Mouse (Mus musculus) yolk sac, embryonic 10.5 days (tissue): Measurements from ENCODE around the gene Nthl1.

Source experiments
- DNase-seq: peaks from one replicate; pipeline ENCODE4 v3.0.0-alpha.2; 2017; ENCODE audit warnings: low spot score

Nthl1 gene

DNA sequence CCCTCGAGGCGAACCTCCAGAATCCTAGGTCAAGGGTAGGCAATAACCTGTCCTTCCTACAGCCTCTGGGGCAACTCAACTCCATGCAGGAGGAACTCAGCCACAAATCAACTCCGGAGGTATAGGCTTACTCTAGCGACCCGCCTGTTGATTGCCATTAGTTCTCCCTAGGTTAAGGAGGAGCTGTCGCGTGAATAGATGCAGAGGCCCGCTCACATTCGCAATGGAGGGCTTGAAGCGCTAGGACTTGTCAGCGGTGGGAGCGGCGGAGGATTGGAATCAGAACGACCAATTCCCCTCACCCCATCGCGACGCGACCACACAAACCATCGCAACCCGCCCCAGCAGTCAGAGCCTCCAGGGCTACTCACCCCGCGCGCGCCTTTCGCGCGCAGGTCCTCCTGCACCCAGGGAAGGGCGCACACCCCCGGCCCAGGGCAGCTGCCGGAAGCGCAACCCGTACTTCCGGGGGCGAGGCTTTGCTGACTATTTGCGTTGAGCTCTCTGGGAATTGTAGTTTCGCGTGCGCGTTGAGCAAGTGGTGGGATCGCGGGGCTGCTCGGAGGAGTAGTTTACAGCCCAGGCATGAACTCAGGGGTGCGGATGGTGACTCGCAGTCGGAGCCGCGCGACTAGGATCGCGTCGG lies at the start of gene Nthl1, which contains the start of gene Tsc2:
TSS of gene Nthl1 (plus strand) at position 514 of the 646 bp plus-strand sequence.
TSS of gene Tsc2 (minus strand) at position 464 of the 646 bp plus-strand sequence.
- DNase-seq, result peak; percentile 88

DNA sequence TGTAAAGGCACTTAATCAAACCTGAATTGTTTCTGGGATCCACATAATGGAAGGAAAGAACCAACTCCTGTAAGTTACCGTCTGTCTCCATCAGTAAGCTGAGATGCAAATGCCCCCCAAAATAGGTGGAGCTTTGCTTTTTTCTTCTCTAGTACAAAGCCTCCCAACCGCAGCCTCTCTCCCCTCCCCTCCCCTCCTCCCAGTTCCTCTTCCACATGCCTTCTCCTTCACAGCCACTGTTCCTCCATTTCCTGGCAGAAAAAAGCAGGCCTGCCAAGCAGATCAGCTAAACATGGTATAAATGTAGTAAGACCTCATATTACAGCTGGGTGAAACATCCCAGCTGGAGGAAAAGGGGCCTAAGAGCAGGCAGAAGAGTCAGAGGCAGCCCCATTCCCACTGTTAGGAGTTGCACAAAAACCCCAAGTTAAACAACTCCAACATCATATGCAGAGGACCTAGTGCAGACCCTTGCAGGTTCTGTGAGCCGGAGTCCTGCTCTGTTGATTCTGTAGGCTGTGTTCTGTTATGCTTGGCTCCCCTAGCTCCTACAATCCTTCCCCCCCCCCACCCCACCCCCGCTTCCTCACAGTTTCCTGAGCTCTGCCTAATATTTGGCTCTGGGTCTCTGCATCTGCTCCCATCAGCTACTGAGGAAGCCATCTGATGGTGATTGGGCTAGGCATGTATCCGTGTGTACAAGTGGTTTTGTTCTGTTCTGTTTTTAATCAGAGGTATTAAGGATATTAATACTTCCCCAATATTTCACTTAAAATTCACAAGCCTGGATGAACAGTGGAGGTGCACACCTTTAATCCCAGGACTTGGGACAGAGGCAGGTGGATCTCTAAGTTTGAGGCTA lies 48.6 kb upstream of the Nthl1 start:
- no peak for DNase-seq

DNA sequence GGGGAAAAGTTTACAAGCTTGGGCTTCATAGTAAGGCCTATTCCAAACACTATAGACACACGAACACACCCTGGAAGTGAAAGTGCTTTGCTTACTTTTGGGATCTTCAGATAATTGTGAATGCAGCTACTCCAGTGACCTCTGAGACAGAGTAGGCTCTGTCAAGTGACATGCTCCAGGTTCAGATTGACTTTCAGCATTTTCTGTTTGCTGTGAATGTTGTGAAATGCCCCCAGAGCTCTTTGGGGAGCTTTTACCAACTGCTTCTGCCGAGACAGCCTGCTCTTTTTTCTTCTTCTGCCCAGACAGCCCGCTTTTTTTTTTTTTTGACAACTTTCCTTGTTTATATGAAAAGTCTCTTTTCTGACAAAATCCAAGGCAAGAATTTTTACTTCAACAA lies 48.0 kb upstream of the Nthl1 start:
- no peak for DNase-seq

DNA sequence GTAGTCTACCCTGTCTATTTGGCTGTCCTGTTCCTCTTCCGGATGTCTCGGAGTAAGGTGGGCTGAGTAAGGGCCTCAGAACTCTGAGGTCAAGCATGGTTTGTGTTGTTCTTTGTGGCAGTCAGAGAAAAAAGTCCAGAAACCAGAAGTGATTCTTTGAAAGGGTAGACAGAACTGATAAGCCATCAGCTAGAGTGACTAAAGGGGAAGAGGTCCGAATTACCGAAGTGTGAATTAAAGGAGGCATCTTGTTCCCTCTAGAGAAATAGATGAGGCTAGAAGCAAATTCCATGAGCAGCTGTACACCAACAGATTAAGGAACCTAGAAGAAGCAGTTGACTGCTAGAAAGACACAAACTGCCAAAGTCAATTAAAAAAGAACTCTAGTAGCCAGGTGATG lies 45.9 kb upstream of the Nthl1 start:
- no peak for DNase-seq

DNA sequence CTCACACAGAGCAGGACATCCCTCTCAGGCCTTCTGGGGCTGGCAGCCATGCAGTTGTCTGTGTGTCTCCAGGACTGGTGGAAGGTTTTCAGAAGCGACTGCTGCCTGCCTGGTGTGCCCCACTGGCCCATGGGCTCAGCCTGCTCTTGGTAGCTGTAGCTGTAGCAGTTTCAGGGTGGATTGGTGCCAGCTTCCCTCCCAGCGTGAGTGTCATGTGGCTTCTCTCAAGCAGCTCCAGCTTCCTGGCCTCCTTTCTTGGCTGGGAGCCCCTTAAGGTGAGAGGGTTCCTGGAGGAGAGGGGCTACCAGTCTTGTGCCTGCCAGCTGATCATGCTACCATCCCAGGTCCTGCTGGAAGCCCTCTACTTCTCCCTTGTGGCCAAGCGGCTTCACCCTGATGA lies 41.5 kb upstream of the Nthl1 start:
- no peak for DNase-seq

DNA sequence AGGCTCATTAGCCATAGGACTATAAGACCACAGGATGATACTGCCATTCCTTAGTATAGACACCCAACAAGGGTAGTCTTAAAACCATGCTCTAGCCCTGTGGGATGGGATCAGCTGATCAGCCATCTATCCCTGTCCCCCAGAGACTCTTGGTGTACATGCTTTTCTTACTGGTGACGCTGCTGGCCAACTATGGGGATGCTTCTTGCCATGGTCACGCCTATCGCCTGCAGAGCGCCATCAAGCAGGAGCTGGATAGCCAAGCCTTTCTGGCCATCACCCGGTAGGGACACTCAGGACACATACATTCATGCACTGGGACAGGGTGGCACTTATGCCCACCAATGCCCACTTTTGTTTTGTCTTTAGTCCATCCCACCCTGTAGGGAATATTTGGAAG lies 40.8 kb upstream of the Nthl1 start:
- DNase-seq, result no peak

DNA sequence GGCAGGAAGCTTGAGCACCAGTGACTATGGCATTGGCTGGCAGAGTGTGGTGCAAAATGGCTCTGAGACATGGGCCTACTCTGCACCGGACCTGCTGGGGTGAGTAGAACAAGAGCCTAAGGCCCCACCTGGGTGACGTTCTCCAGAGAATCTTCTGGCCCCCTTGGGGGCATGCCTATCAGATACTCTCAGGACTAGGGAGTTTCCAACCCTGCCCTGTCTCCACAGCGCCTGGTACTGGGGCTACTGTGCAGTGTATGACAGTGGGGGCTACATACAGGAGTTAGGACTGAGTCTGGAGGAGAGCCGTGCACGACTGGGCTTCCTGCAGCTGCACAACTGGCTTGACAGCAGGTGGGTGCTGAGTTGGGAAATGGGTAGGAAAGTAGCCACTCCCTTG lies 39.2 kb upstream of the Nthl1 start:
- DNase-seq, result no peak

DNA sequence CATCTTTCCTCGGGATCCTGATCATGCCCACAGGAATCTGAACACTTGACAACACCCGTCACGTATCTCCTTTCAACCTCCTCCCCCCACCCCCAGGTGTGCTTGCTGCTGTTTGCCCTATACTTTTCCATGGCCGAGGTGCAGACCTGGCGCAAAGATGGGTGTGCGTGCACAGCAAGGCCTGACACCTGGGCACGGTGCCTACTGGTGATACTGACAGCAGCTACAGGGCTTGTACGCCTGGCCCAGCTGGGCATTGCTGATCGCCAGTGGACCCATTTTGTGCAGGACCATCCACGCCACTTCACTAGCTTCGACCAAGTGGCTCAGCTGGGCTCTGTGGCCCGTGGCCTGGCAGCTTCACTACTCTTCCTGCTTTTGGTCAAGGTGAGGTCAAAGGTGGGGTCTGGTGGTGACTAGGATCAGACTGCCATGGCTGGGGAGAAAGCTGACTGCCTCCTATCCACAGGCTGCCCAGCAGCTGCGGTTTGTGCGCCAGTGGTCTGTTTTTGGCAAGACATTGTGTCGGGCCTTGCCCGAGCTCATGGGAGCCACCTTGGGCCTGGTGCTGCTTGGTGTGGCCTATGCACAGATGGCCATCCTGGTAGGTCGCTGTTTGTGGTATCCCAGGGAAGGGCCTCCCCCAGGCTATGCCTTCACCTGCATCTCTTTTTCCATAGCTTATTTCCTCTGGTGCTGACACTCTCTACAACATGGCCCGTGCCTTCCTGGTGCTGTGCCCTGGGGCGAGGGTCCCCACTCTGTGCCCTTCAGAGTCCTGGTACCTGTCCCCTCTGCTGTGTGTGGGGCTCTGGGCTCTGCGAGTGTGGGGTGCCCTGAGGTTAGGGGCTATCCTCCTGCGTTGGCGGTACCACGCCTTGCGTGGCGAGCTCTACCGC lies 38.2 kb upstream of the Nthl1 start:
- no peak for DNase-seq

DNA sequence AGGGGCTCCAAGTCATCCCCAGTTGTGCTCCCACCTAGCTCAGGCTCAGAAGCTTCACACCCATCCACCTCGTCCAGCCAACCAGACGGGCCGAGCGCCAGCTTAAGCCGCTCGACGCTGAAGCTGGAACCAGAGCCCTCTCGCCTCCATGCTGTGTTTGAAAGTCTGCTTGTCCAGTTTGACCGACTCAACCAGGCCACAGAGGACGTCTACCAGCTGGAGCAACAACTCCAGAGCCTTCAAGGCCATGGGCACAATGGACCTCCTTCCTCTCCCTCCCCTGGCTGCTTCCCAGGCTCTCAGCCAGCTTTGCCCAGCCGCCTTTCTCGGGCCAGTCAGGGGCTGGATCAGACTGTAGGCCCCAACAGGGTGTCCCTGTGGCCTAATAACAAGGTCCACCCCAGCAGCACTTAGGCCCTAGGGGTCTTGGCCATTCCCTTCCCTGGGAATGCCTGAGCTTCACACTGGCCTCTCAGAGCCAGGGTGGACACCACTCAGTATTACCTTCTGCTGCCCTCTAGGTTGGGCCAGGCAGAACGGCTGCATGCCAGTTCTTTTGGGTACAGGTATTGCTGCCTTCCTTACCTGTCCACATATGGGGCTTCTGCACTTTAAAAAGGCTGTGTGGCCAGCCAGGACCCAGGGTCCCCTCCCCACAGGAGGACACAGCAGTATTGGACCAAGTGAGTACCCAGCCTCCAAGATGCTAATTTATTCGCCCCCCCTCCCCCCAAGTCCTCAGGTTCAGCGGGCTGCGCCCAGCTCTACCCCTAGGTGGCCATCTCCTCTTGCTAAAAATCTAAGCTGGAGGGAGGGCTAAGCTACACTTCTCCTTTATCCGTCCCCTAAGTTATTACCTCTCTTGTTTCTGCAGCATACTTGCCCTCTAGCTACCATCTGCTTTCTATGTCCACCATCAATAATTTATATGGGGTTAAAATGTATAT lies 37.1 kb upstream of the Nthl1 start:
- DNase-seq, result no peak

DNA sequence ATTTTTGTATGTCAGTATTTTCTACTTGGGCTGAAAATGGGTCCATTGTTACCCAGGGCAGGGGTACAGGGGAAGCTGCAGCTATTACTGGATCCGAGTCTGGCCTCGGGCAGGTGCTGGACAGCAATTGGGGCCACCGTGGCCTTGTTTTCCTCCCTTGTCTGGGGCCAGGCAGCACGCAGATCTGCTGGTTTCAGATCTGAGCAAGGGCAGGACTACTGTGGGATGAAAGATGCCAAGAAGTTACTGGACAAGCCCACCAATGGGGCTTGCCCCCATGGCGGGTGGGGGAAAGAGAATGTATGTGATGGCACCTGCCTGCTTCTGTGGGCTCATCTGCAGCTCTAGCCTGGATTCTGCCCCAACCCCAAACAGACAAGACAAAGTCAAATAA lies 36.4 kb upstream of the Nthl1 start:
- DNase-seq, result no peak

DNA sequence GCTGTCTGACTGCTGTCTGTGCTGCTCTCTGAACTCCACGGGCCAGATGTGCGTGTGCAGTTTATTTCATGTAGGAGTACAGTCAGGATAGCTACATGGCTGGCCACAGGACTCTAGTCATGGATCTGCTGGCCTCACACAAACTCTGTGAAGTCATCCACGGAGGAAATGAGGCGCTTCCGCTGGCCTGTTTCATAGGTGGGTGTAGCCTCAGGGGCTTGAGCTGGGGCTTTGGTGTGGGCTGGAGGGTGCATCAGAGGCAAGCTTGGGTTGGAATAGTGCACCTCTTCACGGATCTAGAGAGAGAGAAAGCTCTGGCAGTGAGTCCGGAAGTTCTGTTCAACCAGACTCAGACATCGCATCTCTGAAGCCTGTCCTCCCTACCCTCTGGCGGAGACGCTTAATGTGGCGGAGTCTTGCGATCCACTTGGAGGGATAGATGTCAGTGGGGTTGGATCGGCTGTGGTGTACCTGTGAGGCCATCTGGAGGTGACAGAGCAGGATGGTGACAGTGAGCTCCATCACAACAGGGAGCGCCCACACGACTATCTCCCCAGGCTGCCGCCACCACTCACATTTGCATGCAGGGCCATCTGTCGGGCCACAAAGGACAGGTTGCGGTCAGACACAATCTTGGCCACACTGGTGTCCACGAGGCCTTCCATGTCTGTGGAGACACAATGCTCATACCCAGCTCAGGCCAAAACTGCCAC lies 35.9 kb upstream of the Nthl1 start:
- DNase-seq, result no peak

DNA sequence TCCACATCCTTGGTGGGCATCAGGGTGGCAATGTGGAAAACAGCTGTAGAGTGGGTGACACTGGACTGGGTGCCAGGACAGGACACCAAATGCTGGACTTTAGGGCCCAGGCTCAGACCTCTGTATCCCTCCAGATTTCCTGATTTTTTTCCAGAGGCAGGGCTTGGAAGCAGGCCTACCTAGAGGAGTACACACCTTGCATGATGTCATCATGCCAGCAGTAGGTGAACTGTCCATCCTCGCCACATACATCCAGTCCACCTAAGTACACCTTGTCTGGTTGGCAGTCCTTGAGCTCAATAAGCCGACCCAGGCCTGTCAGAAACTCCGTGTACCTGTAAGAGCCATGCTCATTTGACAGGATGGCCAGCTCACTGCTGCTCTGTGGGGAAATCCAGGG lies 34.5 kb upstream of the Nthl1 start:
- DNase-seq, result no peak

DNA sequence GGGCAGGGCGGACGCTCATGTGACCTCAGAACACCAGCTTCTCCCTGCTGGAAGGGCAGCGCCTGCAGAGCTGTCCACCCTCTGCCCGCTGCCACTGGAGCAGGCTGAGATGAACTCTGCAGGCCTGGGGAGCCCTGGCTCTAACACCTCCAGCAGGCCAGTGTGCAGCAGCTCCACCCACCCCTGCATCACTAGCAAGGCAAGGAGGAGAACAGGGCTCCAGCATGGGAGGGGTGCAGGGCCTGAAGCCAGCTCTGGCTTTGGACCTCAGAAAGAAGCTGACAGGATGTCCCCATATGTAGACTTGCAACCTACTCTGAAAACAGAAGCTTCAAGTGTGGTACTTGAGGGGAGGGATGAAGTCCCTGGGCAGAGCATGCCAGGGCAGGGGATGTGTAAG lies 32.0 kb upstream of the Nthl1 start:
- DNase-seq, result no peak

DNA sequence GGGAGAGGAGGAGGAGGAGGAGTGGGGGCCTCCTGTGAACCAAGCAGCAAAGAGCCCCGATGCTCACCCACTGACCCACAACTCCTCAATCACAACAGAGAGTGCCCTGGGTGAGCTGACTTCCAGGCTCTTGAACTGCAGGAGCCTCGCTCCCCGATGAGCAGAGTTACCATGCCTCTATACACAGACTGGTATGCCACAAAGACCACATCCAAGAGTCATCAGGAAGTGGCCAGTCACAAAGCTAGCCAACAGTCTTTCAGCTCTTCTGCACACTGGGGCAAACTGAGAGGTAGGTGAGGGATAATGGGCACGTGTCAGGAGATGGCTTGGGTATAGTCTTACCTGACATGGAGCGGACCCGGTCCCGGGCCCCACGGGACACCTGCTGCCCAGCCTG lies 28.5 kb upstream of the Nthl1 start:
- no peak for DNase-seq

DNA sequence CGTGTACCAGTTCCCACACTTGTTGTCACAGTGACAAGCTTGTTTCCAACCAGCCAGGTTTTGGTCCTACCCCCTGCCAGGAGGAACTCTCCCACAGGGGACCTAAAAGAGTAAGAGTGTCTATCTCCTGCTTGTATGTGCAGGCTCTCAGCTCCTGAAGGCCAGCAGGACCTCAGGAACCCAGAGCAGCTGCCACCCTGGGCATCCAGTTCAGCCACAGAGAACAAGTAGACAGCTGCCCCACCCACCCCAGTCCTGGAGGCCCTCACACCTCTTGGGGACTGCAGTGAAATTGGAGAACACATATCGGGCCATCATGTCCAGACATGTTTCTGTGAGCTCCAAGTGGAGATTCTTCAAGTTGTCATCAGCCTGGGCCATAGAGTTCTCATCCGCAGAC lies 27.9 kb upstream of the Nthl1 start:
- DNase-seq, result no peak

DNA sequence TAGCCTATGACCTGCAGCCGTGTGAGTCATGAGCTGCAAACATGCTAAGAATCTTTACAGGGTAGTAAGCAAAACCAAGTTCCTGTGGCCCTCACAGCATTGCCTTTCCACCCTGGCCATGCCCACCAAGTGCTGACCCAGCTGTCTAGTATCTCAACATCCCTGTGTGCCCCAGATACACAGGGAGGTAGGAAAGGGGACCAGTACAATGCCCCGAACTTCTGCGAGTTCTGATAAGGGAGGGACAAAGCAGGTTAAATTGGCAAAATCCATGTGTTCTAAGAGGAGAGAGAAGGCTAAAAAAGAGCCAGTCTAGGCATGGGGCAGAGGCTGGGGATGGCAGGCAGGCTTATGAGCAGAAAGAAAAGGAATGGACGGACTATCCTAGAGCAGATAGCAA lies 24.1 kb upstream of the Nthl1 start:
- DNase-seq, result no peak

DNA sequence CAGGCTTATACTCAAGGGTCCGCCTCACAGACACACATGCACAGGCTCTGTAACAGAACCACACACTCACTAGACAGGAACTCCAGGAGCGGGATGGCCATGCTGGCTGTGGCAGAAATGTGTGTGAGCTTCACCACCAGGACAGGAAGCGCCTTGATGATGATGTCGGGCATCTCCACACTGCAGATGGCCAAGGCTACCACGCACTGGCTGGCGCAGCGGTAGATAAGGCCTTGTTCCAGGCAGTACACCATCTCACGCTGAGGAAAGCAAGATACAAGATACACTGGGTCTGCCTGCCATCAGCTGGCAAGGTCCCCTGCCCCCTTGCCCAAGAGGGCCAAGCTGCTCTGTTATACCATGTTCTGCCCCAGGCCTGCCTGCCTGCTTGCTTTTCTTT lies 23.6 kb upstream of the Nthl1 start:
- DNase-seq, result no peak

DNA sequence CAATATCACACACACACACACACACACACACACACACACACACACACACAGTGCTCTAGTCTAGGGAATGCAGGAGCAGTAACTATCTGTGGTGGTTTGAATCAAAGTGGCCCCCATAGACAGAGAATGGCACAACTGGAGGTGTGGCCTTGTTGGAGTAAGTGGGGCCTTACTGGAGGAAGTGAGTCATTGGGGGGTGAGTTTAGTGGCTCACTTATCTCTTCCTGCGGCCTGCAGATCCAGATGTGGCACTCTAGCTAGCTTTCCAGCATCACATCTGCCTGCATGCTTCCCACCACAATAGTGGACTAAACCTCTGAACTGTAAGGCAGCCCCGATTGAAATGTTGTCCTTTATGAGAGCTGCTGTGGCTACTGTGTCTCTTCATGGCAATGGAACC lies 21.8 kb upstream of the Nthl1 start:
- no peak for DNase-seq

DNA sequence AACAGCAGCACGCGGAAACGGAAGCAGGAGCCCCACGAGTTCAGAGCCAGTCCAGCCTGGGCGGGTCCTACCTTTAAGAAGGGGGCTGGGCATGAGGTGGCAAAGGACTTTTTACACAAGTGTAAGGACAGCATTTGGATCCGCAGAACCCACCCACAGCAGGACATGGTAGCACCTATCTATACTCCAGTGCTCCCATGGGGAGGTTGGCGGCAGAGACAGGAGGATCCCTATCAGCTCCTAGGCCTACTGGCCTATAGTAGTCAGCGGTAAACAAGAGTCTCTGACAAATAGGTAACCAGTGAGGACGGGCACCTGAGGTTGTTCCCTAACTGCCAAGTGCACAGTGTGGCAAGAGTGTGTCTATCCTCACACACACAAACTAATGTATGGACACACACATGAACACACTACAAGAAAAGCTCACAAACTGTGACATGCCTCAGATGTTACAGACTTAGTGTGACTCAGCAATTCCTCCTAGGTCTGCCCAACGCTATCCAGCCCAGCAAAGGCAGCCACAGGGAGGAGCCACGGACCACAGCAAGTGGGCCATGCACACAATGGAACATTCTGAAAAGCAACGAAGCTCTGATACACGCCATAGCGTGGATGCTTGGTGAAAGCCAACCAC lies 14.8 kb upstream of the Nthl1 start:
- DNase-seq, result no peak

DNA sequence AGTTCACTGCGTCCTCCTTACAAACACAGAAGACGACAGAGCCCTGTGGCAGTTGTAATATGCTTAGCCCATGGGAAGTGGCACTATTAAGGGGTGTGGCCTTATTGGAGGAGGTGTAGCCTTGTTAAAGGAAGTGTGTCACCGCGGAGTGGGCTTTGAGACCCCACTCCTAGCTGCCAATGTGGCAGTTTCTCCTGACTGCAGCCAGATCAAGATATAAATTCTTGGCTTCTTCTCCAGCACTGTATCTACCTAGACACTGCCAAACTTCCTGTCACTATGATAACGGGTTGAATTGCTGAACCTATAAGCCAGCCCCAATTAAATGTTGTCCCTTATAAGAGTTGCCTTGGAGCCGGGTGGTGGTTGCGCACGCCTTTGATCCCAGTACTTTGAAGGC lies 7.0 kb upstream of the Nthl1 start:
- DNase-seq, result no peak
